Mouse (Mus musculus) megakaryocyte, embryonic 14.5 days (primary cell): ENCODE data around the gene Itih3.

Experiments
- FLI1 ChIP-seq: IDR thresholded peaks from 2 replicates; pipeline ENCODE4 v1.6.1; 2012; ENCODE audit warnings: low read length, inconsistent platforms, mixed read lengths
- GATA1 ChIP-seq: IDR thresholded peaks from 3 replicates; pipeline ENCODE4 v1.6.1; 2012; ENCODE audit warnings: mixed read lengths, low read length, inconsistent platforms, borderline replicate concordance

GRCm38 (mm10) chr14:30902628-30903027, 20.9 kb downstream of the Itih3 start:
- no peak for TF ChIP-seq GATA1
- TF ChIP-seq FLI1, result no peak
